Mouse (Mus musculus): ENCODE measurements around the gene Abi3bp.

- TF ChIP-seq CTCF (IDR thresholded peaks at IDR 0.05; ENCODE audit: control insufficient read depth, insufficient read depth, insufficient replicate concordance, low read depth, low read length) (no peak), POLR2A (IDR thresholded peaks at IDR 0.05; ENCODE audit: control insufficient read depth, low read depth, low read length) (no peak)
Measured at GRCm38 (mm10) chr16:56518024-56518423, 40.3 kb downstream of the Abi3bp start.

All from testis, adult 2 months (tissue).